Mouse (Mus musculus): Measurements from ENCODE around the gene Nrxn2.

- TF ChIP-seq CTCF (IDR thresholded peaks at IDR 0.05; ENCODE audit: insufficient read depth, low read length) (no peak), POLR2A (IDR thresholded peaks at IDR 0.05; ENCODE audit: borderline replicate concordance, extremely low read depth, low read depth, low read length) (no peak)
Observed at GRCm38 (mm10) chr19:6385419-6385818, 33.1 kb upstream of the Nrxn2 start.

Data from lung, adult 2 months (tissue).